Mouse (Mus musculus) G1E (cell line): ENCODE measurements around the gene Gls2.

Experiments
- CTCF ChIP-seq: IDR thresholded peaks from 2 replicates; pipeline ENCODE4 v1.5.1; 2012; ENCODE audit warnings: low read depth, low read length, inconsistent platforms, mixed read lengths
- GATA1 ChIP-seq: IDR thresholded peaks from 2 replicates; pipeline ENCODE4 v1.6.1; 2012; ENCODE audit warnings: borderline replicate concordance, low read length, inconsistent platforms, mixed read lengths
- GATA2 ChIP-seq: IDR thresholded peaks from 2 replicates; pipeline ENCODE4 v1.6.1; 2012; ENCODE audit warnings: low read depth, low read length, inconsistent platforms, borderline replicate concordance
- POLR2AphosphoS5 ChIP-seq: IDR thresholded peaks from 2 replicates; pipeline ENCODE4 v1.6.1; 2012; ENCODE audit warnings: low read depth, low read length, inconsistent platforms; ENCODE audit not compliant: insufficient replicate concordance
- TAL1 ChIP-seq: conservative IDR thresholded peaks from 2 replicates; pipeline ENCODE4 v1.6.1; 2012; ENCODE audit warnings: low read depth, low read length, inconsistent platforms, mixed read lengths

DNA sequence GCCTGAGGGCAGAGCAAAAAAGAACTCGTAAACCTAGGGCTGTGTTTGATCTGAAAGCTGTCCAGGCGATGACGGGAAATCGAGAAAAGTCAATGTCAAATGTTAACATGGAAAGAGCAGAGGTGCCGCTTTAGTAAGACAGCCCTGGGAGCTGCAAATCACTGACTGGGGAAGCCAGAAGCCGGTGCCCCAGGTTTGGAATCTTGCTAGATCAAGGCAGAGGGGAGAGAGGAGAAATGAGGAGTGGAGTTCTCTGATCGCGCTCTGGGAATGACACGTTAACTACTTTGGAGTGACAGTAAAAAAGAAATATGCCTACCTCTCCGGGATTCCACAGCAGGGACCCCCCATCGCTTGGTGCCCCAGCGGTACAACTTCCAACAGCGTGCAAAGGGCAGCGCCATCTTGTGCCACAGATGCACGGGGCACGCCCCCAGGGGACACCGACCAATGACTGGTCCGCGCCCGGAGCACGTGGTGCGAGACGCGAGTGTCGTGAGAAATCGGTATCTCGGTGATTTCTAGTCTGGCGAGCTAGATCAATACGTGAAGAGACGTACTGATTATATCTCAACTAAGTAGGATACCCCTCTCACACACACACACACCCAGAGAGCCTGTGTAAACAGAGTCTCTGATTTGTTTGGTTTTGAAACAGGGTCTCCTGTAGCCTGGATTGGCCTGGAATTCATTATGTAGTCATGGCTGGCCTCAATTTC lies 17.3 kb downstream of the Gls2 start, which contains the start of gene Spryd4:
- no peak for TF ChIP-seq CTCF
- TF ChIP-seq GATA1, result no peak
- no peak for TF ChIP-seq POLR2AphosphoS5
- no peak for TF ChIP-seq TAL1
- TF ChIP-seq GATA2, result no peak
